Mouse (Mus musculus) cortical plate, adult 2 months (tissue): ENCODE measurements around the gene Zfp398. TPM values are rescaled to one million over a fixed set of nuclear protein-coding genes. Genes with fewer than 3 reads are reported as not detected.

Experiments used
- H3K27ac ChIP-seq: fragments of 200-500 bp; 2 replicates; pipeline ENCODE4 v1.5.1; 2012; ENCODE audit warnings: low read length, control low read depth, inconsistent platforms; ENCODE audit not compliant: insufficient read depth
- H3K4me1 ChIP-seq: fragments of 200-500 bp; 2 replicates; pipeline ENCODE4 v1.6.1; 2011; ENCODE audit warnings: low read length; ENCODE audit not compliant: control insufficient read depth, insufficient read depth
- H3K4me3 ChIP-seq: fragments of 200-500 bp; 2 replicates; pipeline ENCODE4 v1.5.1; 2011; ENCODE audit warnings: mild to moderate bottlenecking, low read length, control low read depth; ENCODE audit not compliant: insufficient read depth
- CTCF ChIP-seq: fragments of 200-500 bp; IDR thresholded peaks from 2 replicates; pipeline ENCODE4 v1.5.1; 2011; ENCODE audit warnings: mild to moderate bottlenecking, control low read depth, low read length; ENCODE audit not compliant: insufficient read depth; ENCODE audit errors: extremely low read depth
- POLR2A ChIP-seq: fragments of 200-500 bp; IDR thresholded peaks from 2 replicates; pipeline ENCODE4 v1.6.1; 2011; ENCODE audit warnings: mild to moderate bottlenecking, low read length, control low read depth; ENCODE audit not compliant: insufficient read depth; ENCODE audit errors: extremely low read depth
- polyA plus RNA-seq: library from polyadenylated mRNA; depleted of rRNA; stranded (reverse); fragments of >200 nt; gene quantifications from 2 replicates; pipeline ENCODE4 v1.2.3, GENCODE M21; 2012

The Zfp398 gene
- polyA plus RNA-seq, 1 experiment = 14.2 TPM

DNA sequence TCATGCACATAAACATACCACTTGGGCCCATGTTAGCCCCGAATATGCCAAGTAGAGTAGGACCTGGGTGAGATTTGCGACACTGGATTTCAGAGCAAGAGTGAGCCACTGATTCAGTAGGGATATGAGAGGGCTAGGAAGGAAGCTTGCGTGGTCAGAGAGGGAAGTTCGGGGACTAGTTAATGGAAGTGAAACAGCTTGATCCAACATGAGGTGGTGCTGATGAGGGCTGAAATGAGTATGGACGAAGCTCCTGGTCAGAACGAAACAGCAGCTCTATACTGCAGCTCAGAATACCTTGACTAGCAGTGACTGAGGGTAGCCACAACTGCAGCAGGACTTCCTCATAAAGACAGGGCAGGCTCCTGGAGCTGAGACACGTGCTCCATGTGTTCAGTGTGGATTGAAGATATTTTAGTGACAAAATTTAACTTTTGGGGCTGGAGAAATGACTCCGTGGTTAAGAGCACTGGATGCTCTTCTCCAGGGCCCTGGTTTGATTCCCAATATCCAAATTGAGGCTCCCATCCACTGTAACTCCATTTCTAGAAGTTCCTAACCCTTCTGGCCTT lies 53.4 kb downstream of the Zfp398 start:
- no peak overlapping the region for H3K4me3 ChIP-seq
- TF ChIP-seq CTCF (no peak), POLR2A (no peak)
- no peak overlapping the region for H3K27ac ChIP-seq
- no peaks in the 10 kb centered on the region for H3K4me1 ChIP-seq

DNA sequence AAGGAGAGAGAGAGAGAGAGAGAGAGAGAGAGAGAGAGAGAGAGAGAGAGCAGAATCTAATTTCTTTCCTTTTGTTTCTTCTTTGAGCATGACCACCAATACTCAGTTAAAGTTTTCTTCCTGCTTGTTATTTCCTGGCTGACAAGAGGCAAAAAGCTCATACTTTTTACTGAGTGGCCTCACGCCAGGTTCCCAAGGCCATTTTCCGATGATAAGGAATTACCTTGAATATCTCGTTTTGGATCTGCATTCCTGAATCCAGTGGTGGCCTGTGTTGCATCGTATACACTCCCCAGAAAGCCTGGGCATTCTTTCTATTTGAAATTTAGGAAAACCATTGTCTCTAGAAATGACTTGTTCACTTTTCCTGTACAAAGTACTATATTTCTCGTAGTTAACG lies 64.0 kb downstream of the Zfp398 start:
- TF ChIP-seq POLR2A = no peak
- no peak for TF ChIP-seq CTCF
- Histone ChIP-seq H3K27ac (no peak overlapping the region), H3K4me1 (no peaks in the 10 kb centered on the region), H3K4me3 (no peak overlapping the region)

DNA sequence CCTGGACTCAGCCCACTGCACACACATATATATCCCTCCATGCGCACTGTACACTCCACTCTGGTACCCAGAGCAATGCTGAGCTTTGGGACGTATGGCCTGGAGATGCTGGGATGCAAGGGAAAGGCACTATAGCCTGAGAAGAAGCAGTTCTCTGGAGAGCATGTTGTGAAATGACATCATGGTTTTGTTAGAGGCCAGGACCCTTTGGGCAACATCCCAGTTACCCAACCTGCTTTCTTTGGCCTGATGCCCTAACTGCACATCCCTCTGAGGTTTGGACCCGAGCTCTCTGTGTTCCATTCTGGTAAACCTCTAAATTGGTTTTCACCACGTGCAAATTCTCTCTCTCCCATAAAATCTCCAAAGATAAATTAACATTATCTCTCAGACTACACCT lies 68.1 kb downstream of the Zfp398 start:
- TF ChIP-seq CTCF (no peak), POLR2A (no peak)
- no peaks in the 10 kb centered on the region for H3K4me1 ChIP-seq
- no peak overlapping the region for H3K27ac ChIP-seq
- no peak overlapping the region for H3K4me3 ChIP-seq

DNA sequence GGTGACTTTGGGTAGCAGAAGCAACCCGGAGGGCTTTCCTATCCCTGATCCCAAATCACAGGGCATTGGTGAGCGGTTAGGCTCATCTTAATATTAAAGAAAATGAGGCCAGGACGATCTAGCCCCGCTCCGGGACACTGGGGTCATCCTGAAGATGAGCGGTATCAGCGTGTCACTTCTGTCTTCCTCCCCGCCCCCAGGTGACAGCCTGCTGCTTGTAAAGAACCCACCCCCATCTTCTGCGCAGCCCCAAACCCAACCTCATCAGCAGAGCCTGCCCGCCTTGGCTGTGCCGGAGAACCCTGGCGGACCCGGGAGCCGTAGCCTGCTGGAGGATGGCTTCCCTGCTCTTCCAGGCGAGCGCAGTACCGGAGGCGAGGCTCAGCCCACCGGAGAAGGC lies 68.9 kb downstream of the Zfp398 start:
- Histone ChIP-seq H3K4me1 (no peaks in the 10 kb centered on the region), H3K27ac (no peak overlapping the region), H3K4me3 (no peak overlapping the region)
- TF ChIP-seq POLR2A (no peak), CTCF (no peak)

DNA sequence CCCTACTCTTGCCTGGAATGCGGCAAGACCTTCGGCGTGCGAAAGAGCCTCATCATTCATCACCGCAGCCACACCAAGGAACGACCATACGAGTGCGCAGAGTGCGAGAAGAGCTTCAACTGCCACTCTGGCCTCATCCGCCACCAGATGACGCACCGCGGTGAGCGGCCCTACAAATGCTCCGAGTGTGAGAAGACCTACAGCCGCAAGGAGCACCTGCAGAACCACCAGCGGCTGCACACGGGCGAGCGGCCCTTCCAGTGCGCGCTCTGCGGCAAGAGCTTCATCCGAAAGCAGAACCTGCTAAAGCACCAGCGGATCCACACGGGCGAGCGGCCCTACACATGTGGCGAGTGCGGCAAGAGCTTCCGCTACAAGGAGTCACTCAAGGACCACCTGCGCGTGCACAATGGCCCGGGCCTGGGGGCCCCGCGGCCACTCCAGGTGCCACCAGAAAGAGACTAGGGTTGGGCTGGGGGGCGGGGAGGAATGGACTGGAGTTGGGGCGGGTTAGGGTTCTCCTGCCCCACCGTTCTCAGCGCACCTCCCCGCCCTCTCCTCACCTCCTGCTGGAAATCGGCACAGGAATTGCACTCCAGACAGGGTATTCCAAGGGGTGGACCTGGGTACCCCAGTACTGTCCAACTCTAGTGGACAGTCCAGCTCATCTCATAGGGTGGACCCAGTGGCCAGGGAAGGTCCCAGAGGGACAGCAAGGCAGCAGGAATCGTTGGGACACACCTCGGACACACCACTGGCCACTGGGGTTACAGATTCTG lies 69.6 kb downstream of the Zfp398 start:
- no peaks in the 10 kb centered on the region for H3K4me1 ChIP-seq
- no peak overlapping the region for H3K27ac ChIP-seq
- no peak overlapping the region for H3K4me3 ChIP-seq
- TF ChIP-seq CTCF = no peak
- TF ChIP-seq POLR2A = no peak

DNA sequence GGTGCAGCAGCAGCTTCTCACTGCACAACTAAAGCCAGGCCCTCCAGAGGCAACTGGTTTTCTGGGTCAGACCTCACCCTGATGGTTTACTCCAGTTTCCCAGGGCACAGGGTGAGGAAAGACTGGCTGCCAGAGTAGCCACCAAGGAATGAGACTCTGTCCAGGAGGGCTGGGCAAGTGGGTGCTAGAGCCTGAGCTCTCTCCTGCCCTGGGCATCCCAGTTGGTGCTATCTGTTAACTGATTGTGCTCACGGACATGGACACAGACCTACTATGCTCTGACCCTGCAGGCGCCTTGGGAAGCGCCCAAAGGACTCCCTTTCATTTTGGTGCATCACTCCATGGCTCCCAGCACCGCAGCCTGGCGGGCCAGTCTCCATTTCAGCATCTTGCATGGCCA lies 70.9 kb downstream of the Zfp398 start:
- no peak for TF ChIP-seq POLR2A
- no peak for TF ChIP-seq CTCF
- no peak overlapping the region for H3K4me3 ChIP-seq
- H3K4me1 ChIP-seq = no peaks in the 10 kb centered on the region
- H3K27ac ChIP-seq = no peak overlapping the region

DNA sequence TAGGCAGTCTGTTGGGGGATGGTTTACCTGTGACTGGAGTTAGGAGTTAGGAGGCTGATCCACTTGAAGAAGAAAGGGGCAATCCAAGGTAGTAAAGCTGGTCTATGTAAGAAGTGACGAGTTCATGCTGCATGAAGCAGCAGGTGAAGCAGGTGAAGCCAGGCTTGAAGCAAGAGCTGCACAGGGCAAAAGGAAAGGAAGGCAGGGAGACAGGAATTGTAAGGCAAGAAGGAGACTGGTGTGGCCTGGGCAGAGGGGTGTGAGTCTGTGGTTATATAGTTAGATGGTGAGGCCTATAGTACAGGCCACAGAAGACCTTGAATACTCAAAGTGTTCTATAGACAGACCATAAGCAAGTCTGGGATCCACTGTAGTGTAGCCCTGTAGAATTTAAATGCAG lies 73.5 kb downstream of the Zfp398 start:
- no peak overlapping the region for H3K27ac ChIP-seq
- H3K4me1 ChIP-seq = no peaks in the 10 kb centered on the region
- TF ChIP-seq CTCF = no peak
- no peak overlapping the region for H3K4me3 ChIP-seq

DNA sequence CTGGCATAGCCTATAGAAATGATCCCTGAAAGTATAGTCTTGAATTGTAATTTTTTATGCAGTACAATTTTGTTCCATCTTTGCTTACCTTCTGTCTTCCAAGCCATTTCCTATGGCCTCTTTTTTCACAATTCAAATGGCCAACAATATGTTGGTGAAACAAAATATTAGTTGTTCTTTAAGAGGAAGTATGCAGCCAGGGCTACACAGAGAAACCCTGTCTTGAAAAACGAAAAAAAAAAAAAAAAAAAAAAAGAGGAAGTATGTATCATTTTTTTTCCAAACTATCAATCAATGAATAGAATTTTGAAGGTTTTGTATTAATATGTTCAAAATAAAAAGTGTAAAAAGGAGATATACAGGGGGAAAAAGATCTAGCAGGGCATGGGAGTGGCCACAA lies 76.2 kb downstream of the Zfp398 start:
- Histone ChIP-seq H3K27ac (no peak overlapping the region), H3K4me3 (no peak overlapping the region), H3K4me1 (no peaks in the 10 kb centered on the region)
- TF ChIP-seq POLR2A (no peak), CTCF (no peak)

DNA sequence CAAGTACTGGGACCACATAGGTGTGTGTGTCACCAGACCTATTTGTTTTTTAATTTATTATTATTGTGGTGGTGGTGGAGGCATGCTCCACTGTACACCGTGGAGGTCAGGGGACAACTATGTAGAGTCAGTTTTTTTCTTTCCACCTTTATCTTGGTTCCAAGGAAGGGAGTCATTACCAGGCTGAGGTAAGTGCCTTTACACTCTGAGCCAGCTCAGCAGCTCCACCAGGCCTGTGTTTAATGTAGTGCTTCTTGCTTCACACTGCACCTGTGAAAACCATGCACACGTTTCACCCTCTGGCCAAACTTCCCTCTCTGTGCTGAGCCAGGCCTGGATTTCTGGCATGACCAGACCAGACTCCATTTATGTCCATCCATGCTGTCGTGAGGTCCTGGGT lies 77.5 kb downstream of the Zfp398 start:
- Histone ChIP-seq H3K27ac (no peak overlapping the region), H3K4me1 (no peaks in the 10 kb centered on the region), H3K4me3 (no peak overlapping the region)
- TF ChIP-seq CTCF = no peak
- TF ChIP-seq POLR2A = no peak

DNA sequence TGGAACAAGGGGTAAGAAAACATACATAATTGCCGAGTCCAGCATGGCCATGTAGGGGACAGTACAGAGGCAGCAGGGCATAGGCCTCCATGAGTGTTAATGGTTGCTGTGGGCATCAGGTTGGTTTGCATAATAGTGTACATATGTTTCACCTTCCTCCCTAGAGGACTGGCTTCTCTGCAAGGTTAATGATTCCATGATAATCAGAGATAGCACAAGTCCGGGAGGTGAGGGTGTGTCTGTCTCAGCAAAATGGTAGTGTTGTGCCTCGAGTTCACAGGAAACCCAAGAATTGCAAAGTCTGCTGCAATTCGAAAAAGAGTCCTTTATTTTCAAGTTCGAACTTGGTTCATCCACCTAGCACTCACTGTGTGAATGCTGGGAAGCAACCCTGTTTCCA lies 81.6 kb downstream of the Zfp398 start:
- peaks cover 3% of the 10 kb centered on the region; the same call in 1 of the 2 replicates for H3K4me1 ChIP-seq
- no peak overlapping the region for H3K4me3 ChIP-seq
- TF ChIP-seq CTCF (no peak), POLR2A (no peak)
- H3K27ac ChIP-seq = no peak overlapping the region
